Mouse (Mus musculus) naive thymus-derived CD4-positive, alpha-beta T cell, adult 2 months (primary cell): ENCODE data around the gene Bend3.

Source experiments
- DNase-seq: peaks from one replicate; pipeline ENCODE4 v3.0.0-alpha.2; 2011; ENCODE audit warnings: low read depth

Gene Bend3

GRCm38 (mm10) chr10:43527283-43528269 lies 48.9 kb downstream of the Bend3 start:
- DNase-seq = no peak

DNA sequence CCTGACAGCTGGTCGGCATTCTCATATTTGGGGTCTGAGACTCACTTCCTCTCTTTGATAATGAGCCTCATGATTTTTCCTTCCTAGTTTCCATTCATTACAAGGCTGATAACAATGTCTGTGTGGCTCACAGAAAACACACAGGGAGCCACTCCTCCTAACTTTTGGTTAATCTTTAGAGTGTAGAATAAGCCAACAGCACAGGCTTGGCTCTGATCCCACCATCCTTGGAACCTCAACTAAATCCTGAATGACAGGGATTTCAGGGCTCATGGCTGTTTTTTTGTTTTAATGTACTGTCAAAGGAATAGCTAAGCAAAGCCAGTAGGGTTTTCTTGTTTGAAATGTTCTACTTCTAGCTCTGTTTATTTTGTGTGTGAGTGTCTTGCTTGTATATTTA lies 55.8 kb downstream of the Bend3 start:
- DNase-seq = no peak

GRCm38 (mm10) chr10:43537652-43538051 lies 59.0 kb downstream of the Bend3 start:
- DNase-seq = no peak

DNA sequence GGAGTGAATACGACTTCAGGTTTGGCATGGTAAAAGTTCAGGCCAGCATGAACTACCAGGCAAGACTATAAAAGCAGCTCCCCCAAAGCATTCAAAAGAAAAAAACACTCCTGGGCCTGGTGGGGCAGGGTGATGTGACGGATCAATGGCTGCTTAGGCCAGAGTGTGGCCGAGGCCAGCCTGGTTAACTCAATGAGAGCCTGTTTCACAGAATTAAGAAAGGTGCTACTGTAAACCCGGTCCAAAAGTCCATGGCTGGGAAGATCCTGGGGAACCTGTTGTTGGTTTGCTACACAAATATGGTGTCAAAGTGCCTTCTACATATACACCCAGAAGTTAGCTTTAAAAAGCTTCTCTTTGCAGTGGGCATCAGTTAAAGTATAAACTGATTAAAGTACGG lies 60.2 kb downstream of the Bend3 start:
- no peak for DNase-seq

DNA sequence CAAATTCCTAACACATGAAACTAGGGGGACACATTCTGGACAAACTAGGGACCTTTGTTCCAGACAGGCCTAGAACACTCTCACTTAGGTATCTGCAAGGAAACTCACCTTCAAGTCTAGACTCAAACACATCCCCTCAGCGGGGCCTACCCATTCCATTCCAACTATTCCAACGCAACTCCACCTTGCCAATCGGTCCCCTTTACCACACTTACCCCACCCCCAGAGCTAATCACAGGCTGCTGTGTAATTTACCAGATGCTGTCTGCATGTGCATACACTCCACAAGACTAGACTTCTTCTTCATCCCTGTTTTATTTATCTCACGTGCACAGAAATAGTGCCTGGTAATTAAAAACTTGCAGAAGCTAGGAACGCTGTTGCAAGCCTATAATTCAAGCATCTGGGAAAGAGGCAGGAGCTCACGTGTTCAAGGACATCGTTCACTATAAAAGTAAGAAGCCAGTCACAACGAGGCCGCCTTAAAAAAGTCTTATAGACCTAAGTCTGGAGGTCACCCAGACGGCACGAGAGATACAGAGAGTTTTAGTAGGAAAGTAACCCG lies 61.2 kb downstream of the Bend3 start:
- DNase-seq = peak; percentile 6

GRCm38 (mm10) chr10:43540442-43541152 lies 62.0 kb downstream of the Bend3 start, which contains the start of gene 1700021F05Rik:
Gene 1700021F05Rik (minus strand): TSS chr10:43540994.
- DNase-seq = peak; percentile 95

DNA sequence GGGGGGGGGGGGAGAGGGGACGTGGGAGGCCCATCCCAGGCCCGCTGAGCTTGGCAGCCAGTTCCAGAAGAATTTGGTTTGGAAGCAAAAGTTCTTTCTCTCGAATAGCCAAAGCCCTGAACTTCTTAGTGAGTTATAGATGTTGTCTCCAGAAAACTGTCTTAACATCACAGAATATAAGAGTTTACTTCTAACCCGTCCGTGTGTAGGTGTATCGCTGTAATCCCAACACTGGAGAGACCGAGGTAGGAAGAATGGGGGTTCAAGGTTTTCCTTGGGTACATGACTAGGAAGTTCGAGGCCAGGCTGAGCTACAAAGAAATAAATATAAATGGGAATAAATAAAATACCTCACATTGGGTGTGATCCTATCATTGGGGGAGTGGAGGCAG lies 62.5 kb downstream of the Bend3 start:
- DNase-seq = no peak

- no peak for DNase-seq
These were observed 70.8 kb downstream of the Bend3 start for GRCm38 (mm10) chr10:43549411-43549810.

GRCm38 (mm10) chr10:43550923-43551322 lies 72.3 kb downstream of the Bend3 start:
- DNase-seq = no peak

DNA sequence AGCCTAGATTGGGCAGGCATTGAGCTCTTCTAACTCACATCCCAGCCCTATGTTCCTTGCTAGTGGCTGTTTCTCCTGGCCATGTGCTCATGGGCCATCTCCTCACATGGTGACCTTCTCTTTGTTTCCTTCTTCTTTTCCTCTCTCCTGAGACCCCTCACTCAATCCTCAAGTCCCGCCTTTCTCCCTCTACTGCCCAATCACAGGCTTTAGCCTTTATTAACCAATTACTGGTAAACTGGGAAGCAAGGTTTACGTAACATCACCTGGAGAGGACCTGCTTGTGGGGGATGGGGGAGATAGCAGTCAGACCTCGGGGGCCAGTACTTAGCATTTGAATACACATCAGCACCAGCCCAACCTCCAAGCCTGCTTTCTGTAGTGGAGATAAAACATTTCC lies 72.8 kb downstream of the Bend3 start:
- DNase-seq = no peak

- DNase-seq = no peak
These were observed 79.1 kb downstream of the Bend3 start for GRCm38 (mm10) chr10:43557630-43558165.

GRCm38 (mm10) chr10:43559313-43559712 lies 80.7 kb downstream of the Bend3 start:
- no peak for DNase-seq

GRCm38 (mm10) chr10:43560765-43561164 lies 82.1 kb downstream of the Bend3 start:
- no peak for DNase-seq

DNA sequence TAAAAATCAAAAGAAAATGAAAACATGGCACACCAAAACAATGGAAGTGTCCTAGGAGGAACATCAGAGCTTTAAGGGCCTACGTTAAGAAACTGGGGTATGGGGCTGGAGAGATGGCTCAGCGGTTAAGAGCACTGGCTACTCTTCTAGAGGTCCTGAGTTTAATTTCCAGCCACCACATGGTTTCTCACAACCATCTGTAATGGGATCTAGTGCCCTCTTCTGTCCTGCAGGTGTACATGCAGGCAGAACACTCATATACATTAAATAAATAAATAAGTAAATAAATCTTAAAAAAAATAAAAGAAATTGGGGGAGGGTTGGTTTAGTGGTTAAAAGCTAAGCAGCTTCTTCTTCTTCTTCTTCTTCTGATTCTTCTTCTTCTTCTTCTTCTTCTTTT lies 82.7 kb downstream of the Bend3 start:
- no peak for DNase-seq
